Mouse (Mus musculus): ENCODE data around the gene Thsd7b.

Gene Thsd7b

GRCm38 (mm10) chr1:129519751-129520150, 246.6 kb downstream of the Thsd7b start:
- no peak for DNase-seq (ENCODE audit: low read depth, low spot score)

- DNase-seq (ENCODE audit: low read depth, low spot score), result no peak
Observed at GRCm38 (mm10) chr1:129526967-129527366, 253.9 kb downstream of the Thsd7b start.

- no peak for DNase-seq (ENCODE audit: low read depth, low spot score)
Observed at GRCm38 (mm10) chr1:129532206-129532605, 259.1 kb downstream of the Thsd7b start.

- no peak for DNase-seq (ENCODE audit: low read depth, low spot score)
Observed at GRCm38 (mm10) chr1:129538508-129538907, 265.4 kb downstream of the Thsd7b start.

- DNase-seq (ENCODE audit: low read depth, low spot score), result no peak
Observed at GRCm38 (mm10) chr1:129538970-129539369, 265.9 kb downstream of the Thsd7b start.

GRCm38 (mm10) chr1:129540751-129541150, 267.6 kb downstream of the Thsd7b start:
- no peak for DNase-seq (ENCODE audit: low read depth, low spot score)

GRCm38 (mm10) chr1:129542563-129543146, 269.6 kb downstream of the Thsd7b start:
- DNase-seq (ENCODE audit: low read depth, low spot score), result no peak

GRCm38 (mm10) chr1:129543169-129543568, 270.1 kb downstream of the Thsd7b start:
- no peak for DNase-seq (ENCODE audit: low read depth, low spot score)

GRCm38 (mm10) chr1:129558054-129558453, 285.0 kb downstream of the Thsd7b start:
- no peak for DNase-seq (ENCODE audit: low read depth, low spot score)

- DNase-seq (ENCODE audit: low read depth, low spot score), result no peak
Observed at GRCm38 (mm10) chr1:129559137-129559536, 286.0 kb downstream of the Thsd7b start.

- no peak for DNase-seq (ENCODE audit: low read depth, low spot score)
Observed at GRCm38 (mm10) chr1:129559812-129560211, 286.7 kb downstream of the Thsd7b start.

GRCm38 (mm10) chr1:129562707-129563106, 289.6 kb downstream of the Thsd7b start:
- DNase-seq (ENCODE audit: low read depth, low spot score), result no peak

- DNase-seq (ENCODE audit: low read depth, low spot score), result no peak
Observed at GRCm38 (mm10) chr1:129570522-129570921, 297.4 kb downstream of the Thsd7b start.

- DNase-seq (ENCODE audit: low read depth, low spot score), result no peak
Observed at GRCm38 (mm10) chr1:129579955-129580354, 306.9 kb downstream of the Thsd7b start.

- no peak for DNase-seq (ENCODE audit: low read depth, low spot score)
Observed at GRCm38 (mm10) chr1:129586635-129587034, 313.5 kb downstream of the Thsd7b start.

GRCm38 (mm10) chr1:129589366-129590002, 316.4 kb downstream of the Thsd7b start:
- no peak for DNase-seq (ENCODE audit: low read depth, low spot score)

- no peak for DNase-seq (ENCODE audit: low read depth, low spot score)
Observed at GRCm38 (mm10) chr1:129595447-129595846, 322.3 kb downstream of the Thsd7b start.

- DNase-seq (ENCODE audit: low read depth, low spot score), result no peak
Observed at GRCm38 (mm10) chr1:129600933-129601332, 327.8 kb downstream of the Thsd7b start.

- no peak for DNase-seq (ENCODE audit: low read depth, low spot score)
Observed at GRCm38 (mm10) chr1:129602284-129602683, 329.2 kb downstream of the Thsd7b start.

- DNase-seq (ENCODE audit: low read depth, low spot score), result no peak
Observed at GRCm38 (mm10) chr1:129608395-129608794, 335.3 kb downstream of the Thsd7b start.

- no peak for DNase-seq (ENCODE audit: low read depth, low spot score)
Observed at GRCm38 (mm10) chr1:129616080-129616479, 343.0 kb downstream of the Thsd7b start.

GRCm38 (mm10) chr1:129619440-129620301, 346.6 kb downstream of the Thsd7b start:
- no peak for DNase-seq (ENCODE audit: low read depth, low spot score)

GRCm38 (mm10) chr1:129624519-129624918, 351.4 kb downstream of the Thsd7b start:
- DNase-seq (ENCODE audit: low read depth, low spot score), result no peak
